Mouse (Mus musculus) megakaryocyte, embryonic 14.5 days (primary cell): ENCODE data around the gene Slc24a1.

Experiments used
- FLI1 ChIP-seq: IDR thresholded peaks from 2 replicates; pipeline ENCODE4 v1.6.1; 2012; ENCODE audit warnings: low read length, inconsistent platforms, mixed read lengths
- GATA1 ChIP-seq: IDR thresholded peaks from 3 replicates; pipeline ENCODE4 v1.6.1; 2012; ENCODE audit warnings: mixed read lengths, low read length, inconsistent platforms, borderline replicate concordance

GRCm38 (mm10) chr9:64985807-64986206 is 34.4 kb upstream of the Slc24a1 start:
- TF ChIP-seq GATA1 (no peak), FLI1 (no peak)
